Mouse (Mus musculus): ENCODE results near the gene Nos1.

Nos1 gene

DNA sequence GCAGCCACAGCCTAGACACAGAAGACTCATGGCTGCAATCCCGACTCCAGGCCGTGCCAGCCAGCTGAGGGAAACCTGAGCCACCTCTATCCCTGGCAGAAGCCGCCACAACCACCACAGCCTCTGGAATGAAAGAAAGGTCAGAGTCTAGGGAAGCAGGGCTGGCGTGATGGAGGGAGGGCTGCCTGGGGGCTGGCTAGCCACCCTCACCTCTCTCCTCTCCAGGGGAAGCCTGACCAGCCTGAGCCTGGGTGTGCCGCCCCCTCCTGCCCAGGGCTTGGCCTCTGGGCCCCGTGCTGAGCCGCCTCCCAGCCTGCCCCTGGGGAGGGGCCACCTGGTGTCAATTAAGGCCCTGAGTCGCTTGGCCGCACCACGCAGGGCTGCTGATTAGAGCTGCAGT, at the start of gene Nos1:
Gene Nos1 (plus strand): TSS at position 352 of the 400 bp plus-strand sequence.
- DNase-seq (ENCODE audit: low spot score), result no peak

DNA sequence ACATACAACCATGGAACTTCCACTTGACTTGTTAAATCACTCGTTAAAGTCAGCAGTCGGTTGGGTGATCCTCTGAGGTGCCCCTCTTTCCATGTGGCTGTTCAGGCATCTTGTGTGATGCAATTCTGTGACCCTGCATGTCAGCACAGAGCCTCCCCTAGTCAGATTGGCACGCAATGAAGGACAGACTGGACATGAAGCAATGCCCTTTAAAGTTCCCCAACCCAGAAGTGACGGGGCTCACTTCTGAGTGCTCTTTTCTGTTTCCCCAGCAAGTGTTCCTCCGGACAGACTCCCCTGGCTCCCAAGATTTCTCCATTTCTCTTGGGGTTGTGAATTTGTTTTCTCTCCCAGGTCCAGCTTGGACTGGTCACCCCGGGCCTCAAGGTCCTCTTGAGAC, 49.5 kb upstream of the Nos1 start:
- no peak for DNase-seq (ENCODE audit: low spot score)

DNA sequence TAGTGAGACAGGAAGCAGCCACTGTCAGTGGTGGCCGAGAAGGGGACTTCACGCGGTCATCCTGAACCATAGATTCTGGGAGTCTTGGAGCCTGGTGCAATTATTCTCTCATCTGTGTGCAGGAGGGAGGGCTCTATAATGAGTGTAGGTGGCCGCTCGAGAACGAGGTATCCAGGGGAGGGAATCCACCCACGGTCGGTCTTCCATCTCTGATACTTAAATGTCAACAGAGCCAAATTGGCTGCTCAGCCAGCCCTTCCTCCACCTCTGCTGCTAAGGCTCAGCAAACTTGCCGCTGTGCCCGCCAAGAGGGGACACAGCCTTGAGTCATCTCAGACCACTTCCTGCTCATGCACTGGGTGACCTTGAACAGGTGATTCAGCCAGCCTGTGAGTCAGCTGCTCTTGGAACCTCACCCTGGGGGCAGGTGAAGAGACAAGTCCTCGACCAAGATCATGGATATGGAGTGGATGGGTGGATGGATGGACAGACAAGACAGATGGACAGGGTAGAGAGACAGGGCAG, 36.1 kb upstream of the Nos1 start:
- DNase-seq (ENCODE audit: low spot score), result no peak

DNA sequence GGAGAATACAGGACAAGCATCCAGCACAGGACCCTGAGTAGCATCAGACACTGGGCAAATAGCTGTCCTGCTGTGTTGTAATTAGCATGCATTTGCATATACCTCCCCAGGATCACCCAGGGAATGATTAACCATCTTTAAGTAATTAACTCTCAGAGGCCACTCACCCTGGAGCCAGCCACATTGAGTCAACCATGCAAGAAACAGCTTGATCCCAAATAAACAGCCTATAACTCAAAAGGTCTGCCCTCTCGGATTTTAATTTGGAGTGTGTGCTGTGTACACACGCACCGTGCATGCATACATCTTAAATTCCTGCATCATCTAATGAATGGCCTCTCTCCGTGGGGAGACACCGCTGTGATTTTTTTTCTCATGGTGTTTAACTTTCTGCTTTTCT, 31.5 kb upstream of the Nos1 start:
- no peak for DNase-seq (ENCODE audit: low spot score)

DNA sequence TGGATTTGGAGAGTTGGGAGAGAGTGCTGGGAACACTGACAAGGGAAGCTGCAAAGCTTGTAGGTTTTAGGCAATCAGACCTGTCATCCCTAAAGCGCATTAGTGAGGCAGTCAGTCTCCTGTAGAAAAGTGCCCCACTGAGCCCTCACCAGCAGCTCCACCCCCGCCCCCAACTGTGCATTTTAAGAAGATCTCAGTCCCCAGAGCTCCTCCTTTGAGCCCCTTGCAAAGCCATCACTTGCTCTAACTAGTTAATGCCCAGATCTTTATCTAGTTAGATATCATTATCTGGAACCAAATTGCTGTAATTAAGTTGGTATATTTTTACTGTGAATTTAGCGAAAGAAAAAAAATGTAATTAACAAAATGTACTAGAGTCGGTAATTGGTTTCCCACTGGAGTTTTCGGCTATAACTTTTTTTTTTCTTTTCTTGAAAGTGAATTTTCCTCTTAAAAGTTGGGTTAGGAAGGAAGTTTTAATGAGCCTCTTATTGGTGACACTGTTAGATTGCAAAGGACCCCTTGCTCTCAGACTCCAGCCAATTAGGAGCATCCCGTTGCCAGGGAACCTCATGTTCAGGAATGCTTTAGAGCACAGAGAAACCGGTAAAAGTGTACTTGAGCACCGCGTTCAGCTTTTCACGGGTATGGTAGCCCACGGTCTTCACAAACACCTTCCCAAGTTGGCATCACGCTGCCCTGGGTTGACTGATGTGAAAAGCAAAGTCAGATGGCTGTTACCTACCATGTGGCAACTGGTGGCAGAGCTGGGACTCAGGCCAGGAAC, 22.9 kb upstream of the Nos1 start:
- no peak for DNase-seq (ENCODE audit: low spot score)

DNA sequence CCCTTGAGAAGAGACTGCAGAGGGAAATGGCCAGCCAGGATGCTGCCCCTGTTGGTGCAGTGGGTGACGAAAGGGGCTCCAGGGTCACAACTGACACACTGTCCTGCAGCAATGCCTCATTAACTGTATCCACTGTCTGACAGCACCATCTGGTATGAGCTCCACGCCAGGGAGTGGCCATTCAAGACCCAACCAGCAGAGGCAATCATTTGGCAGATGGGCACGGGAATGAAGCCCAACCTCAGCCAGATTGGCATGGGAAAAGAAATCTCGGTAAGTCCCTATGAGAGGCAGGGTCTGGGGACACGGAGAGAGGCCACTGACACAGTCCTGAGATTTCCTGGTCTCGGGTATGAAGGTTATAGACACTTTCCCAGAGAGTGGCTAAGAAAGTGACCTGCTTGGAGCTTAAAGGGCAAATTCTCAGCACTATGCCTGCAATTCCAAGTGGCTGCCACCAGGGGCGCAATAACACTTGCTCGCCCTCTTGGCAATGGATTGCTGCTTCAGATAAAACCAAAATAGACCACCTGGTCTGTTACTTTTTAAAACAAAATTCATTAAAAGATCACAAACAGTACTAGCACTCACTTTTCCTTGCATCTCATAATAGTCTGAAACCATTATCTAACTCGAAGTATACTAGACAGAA, 19.5 kb upstream of the Nos1 start:
- no peak for DNase-seq (ENCODE audit: low spot score)

DNA sequence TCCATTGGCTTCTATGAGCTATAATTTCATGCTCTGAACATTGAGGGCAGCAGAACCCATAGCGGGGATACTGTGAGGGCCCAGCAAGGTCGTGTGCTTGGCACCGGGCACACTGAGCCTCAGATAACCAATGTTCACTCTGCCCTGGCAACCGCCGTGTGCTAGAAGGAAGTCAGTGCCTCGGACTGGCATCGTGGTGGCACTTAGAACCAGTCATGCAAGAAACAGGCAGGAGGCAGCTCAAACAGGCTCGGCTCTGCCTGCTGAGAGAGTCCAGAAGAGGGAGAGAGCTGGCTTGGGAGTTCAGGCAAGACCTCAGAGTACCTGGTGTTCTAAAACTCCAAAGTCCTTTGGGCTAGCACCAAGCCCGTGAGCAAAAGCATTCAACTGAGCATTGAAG, 16.3 kb upstream of the Nos1 start:
- no peak for DNase-seq (ENCODE audit: low spot score)

DNA sequence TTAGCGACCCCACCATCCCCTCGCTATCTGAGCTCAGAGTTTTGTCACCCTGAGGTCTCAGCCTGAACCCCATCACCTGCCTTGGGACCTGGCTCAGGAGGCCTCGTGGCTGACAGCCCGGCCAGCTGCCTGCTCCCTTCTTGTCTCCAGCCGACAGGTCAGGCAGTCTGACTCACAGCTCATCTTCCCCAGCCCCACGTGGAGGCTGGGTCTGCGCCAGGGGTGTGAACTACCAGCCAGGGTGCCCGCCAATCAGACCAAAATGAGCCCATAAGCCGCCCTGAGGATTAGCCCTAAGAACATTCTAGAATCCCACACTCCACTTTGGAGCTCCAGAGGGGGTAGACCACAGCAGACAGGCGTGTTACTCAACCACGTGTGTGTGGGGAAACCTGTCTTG, 1.7 kb upstream of the Nos1 start:
- no peak for DNase-seq (ENCODE audit: low spot score)

DNA sequence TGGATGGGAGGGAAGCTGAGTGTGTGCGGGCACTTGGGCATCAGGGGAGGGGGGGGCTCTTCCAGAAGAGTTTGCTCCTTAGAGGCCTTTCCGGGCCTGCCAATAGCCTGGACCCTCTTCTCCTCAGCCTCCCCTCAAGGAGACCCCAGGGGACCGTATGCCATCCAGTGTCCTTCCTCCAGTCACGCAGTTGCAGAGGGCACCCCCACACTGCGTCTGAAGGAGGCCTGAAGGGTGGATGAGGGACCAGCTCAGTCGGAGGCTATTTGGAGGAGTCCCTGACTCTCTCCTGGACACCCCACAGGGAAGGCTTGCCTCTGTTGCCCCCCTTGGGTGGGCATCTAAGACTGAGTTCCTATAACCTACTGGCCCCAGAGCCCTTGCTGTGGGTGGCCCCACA, 346 bp downstream of the Nos1 start:
- no peak for DNase-seq (ENCODE audit: low spot score)

DNA sequence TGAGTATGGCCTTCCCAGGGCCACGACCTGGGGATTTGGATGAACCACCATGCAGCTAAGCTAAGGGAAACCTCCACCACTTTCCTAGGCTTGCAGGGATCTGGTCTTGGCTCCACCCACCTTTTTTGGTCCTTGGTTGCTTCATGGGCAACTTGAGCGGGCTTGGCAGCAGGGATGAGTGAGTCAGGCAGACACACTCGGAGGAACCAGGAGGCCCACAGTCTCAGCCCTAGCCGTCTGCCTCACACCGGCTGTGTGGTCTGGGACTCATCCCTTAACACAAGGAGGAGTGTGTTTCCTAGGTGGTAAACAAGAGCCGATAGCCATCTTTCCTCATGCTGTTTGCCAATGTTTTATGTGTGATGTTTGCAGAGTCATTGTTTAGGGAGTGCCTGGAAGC, 9.2 kb downstream of the Nos1 start:
- DNase-seq (ENCODE audit: low spot score), result no peak

DNA sequence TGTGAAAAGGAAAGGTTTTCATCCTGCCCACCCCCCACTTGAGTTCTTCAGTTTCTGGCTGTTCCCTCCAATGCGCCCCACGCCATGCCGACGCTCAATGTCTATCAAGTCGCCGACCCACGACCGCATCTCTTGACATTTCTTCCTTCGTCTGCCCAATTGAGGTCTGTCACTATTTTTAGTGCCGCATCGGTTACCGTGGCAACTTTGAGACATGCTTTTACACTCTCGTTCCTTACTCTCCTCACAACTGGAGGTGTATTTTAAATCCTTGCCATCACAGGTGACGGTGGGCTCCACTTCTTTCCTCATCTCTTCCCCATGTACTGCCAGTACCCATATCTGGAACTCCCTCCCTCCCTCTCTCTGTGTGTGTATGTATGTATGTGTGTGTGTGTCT, 11.0 kb downstream of the Nos1 start:
- DNase-seq (ENCODE audit: low spot score), result no peak

DNA sequence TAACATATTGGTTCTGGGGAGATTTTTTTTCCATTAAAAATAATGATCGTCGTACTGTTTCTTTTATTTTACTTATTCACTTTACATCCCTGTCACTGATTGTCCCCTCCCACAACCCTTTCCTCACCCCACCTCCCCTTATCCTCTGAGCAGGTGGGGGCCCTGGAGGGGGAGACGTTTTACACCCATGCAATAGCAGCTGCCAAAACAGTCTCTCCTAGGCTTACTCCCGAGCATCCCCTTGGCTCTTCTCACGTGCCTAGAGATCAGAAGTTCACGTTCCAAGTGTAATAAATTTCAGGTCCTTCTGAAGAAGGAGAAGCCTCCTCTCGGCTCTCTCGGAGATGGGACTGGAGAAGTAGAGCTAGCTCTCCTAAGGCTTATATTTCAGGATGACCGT, 20.0 kb downstream of the Nos1 start:
- no peak for DNase-seq (ENCODE audit: low spot score)

DNA sequence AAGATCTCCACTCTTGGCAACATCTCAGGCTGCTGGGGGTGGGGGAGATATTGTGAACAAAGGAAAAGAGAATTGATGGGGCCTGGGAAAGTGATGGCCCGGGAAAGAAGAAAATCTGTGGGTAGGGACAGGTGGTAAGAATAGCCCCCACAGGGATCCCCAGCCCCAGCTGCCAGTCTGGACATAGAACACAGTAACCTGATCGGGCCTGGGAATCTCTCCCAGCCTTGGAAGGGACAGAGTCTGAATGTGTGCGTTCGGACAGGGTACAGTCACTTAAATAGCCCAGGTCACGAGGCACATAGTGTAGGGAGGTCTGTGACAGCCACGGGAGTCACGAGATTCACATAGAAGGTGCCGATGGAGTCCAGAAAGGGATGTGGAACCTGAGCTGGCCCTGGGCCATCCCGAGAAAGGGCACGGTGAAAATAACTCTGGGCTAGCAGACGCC, 21.3 kb downstream of the Nos1 start:
- no peak for DNase-seq (ENCODE audit: low spot score)

DNA sequence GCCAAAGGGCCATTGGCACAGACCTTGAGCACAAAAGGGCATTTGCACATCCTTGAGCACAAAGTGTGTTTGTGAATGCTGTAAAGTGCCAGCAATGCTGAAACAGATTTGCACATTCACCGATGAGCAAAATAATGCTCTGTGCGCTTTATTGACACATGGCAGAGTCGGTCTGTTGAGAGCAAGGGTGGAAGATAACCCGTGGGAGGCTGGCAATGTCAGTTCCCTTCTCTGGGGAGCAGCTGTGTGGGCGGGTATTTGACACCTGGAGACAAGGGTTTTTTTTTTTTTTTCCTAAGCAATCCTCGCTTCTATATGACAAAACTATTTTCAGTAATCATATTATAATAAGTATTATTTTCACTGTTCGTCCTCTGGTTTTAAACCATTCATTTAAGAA, 22.7 kb downstream of the Nos1 start:
- DNase-seq (ENCODE audit: low spot score), result no peak

DNA sequence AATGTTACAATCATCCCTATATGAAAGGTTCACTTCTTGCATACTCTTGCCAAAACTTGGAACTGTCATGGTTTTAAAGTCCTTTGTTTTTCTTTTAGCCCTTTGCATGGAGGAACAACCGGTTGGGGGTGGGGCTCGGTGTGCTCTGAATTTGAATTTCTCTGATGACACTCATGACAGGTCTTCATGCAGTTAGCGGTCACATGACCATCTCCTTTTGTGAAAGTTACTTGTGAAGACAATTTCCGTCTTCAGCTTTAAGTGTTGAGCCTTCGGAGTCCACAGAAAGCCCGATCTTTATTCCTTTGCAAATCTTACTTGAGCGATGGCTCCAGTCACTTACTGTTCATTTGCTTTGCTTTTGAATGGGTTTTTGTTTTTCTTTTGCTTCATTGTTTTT, 30.1 kb downstream of the Nos1 start:
- DNase-seq (ENCODE audit: low spot score), result no peak

DNA sequence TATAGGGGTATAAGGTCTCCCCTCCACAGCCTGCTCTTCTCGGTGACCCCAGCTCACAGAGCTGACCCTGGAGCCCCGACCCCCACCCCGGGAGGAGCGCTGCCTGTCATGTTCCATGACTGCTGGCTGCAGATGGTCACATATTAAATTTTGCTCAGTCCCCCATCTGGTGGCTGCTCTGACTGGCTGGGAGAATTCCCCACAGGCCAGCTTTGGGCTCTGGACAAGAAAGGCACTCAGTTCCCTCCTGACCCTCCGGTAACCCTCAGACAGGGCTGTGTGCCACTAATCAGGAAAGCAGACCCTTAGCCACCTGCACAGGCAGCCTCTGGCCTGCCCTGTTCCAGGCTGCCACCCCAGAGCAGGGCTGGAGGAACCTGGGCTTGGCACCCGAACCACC, 38.0 kb downstream of the Nos1 start:
- no peak for DNase-seq (ENCODE audit: low spot score)

DNA sequence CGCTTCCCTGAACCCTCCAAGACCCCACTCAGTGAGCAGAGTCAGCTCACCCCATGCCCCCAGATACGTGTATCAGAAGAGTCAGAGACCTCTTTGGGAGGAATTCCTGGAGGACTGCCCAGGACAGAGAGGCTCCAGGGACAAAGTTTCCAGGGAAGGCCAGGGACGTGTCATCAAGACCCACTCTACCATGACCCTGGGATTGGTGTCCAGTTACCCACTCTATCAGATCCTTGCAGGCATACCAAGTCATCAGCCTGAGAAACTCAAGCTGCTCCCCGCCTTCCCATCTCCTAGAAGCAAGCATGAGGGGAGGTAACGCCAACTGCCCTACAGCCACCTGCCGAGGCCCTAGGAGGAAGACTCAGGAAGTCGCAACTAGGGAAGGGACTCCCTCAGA, 39.6 kb downstream of the Nos1 start:
- DNase-seq (ENCODE audit: low spot score), result no peak

DNA sequence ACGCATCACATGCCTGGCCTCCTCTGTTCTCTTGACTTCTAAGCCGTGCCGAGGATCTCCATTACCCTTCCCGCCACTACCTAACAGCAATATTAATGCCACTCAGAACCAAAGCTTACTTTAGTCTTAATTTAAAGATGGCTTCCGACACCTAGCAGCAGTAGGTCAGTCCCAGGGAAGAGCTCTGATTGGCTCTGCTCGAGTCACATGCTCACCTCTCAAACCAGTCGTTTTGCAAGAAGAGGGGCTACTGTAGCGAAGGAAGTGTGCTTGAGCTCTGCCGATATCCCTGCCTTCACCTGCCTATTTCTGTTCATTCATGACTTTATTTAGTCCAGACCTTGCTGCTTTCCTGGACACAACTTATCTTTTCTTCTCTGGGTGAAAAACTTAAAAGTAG, 43.0 kb downstream of the Nos1 start:
- DNase-seq (ENCODE audit: low spot score), result no peak

DNA sequence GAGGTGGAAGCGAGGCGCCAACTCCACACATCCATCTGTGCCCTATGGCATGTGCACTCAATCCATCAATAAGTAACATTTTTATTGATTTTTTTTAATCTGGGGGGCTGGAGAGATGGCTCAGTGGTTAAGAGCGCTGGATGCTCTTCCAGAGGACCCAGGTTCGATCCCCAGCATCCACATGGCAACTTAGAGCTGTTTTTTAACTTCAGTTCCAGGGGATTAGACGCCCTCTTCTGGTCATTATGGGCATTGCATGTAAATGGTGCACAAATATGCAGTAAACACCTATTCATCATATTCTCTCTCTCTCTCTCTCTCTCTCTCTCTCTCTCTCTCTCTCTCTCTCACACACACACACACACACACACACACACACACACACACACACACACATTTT, 43.7 kb downstream of the Nos1 start:
- no peak for DNase-seq (ENCODE audit: low spot score)

DNA sequence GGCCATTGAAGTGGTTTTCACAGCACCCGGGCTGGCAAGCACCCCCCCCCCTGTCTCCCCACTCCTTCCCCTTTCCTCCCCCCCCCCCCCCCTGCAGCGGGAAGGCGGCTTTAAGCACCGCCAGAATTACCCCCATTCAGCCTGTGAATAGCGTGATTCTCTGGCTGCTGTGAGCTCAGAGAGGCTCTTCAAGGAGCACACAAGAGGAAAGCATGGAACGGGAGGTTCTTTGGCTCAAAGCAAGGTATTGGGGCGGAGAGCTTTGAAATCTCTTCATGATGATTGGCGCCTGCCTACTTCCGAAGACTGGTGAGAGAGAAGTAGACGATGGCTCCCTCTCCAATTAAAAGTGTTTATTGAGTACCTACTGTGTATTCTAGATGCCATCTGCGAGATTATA, 44.5 kb downstream of the Nos1 start:
- no peak for DNase-seq (ENCODE audit: low spot score)

DNA sequence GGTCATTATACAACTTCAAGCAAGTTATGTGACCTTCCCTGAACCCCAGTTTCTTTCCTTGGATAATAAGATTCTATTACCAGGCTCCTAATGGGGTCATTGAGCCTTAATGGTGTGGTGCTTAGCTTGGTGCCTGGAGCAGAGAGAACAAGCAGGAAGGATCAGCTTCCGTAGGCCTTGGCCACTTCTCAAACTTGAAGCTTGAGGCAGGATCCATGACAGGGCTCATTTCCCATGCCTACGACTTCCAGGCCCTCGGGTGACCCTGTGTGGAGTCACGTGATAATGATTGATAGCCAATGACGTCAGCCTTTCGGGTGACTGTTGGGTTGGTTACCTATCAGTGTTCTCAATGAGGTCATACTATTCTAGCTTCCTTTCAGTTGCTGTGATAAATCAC, 46.5 kb downstream of the Nos1 start:
- no peak for DNase-seq (ENCODE audit: low spot score)

DNA sequence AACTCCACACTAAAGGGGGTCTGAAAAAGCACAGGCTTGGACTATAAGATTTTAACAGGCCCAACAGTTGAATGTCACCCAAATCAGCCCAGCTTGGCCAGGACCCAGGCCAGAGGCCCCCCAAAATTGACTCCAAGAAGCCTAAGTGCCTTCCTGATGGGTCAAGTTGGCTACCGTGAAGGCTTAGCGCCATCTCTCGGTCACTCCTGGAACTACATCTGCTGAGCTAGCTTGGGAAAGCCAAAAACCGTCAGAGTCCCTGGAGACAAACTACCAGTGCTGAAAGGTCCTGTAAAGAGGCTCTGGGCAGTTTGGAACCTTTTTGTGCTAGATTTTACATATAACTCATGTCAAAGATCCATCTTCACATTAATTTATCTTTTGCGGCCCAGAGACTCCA, 56.1 kb downstream of the Nos1 start:
- DNase-seq (ENCODE audit: low spot score), result peak; percentile 6

DNA sequence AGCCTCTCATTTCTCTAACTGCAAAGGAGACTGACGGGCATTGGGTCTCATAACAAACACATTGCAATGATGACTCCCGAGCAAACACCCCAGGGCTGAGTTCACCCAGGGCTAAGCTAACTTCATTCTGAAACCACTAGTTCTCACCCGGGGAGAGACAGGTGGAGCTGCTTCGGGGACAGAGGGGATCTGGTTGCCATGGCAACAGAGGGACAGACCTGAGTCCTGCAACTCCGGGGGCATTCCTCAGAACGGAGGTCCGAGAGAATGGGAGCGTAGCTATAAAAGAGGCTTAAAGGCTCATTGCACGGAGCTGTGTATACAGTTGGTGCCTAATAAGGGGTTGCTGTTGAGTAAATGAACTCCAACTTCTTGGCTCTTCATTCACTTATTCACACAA, 56.9 kb downstream of the Nos1 start:
- no peak for DNase-seq (ENCODE audit: low spot score)

DNA sequence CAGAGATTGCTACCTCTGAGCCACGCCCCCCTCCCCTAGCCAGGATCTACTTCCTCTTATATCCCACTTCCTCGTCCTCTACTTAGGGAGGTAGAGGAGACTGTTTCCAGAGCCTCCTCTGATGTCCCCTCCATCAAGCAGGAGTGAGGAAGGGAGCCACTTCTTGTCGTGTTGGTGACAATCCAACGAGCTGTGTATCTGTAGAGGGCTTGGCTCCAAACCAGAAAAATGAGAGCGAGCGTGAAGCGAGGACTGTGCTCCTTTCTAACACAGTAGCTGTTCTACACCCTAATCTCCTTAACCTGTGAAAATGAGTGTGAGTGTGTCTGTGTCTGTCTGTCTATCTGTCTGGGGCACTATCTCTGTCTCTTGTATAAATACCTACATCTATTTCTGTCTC, 58.7 kb downstream of the Nos1 start:
- no peak for DNase-seq (ENCODE audit: low spot score)
